13 mouse cellular contexts compared by ENCODE assay signal in genomic region chr4:140244835-140245234, GRCm38 (mm10). TPM values are rescaled to one million over a fixed set of nuclear protein-coding genes. Genes with fewer than 3 reads are reported as not detected.
DNase-seq lines count a peak whose midpoint lies in the region; ATAC-seq and TF ChIP-seq lines count a peak whose summit lies in the region.
"Had no signal": no experiment of that assay in that cellular context is flagged by ENCODE, and none has a peak within 500 bp of the region (broad histone marks: within the 10 kb centered on the region; RNA-seq: fewer than 3 reads in every experiment).

No protein-coding gene starts in this region.

- H3K4me2 ChIP-seq in forebrain, embryonic 13.5 days: peak overlapping the region; percentile 96
- peak overlapping the region; percentile 72 for H3K4me2 ChIP-seq in hindbrain, postnatal 0 days (ENCODE audit: low read depth, low read length)
- H3K4me2 ChIP-seq in neural tube, embryonic 15.5 days: peak overlapping the region; percentile 75
- H3K4me2 ChIP-seq: liver, embryonic 13.5 days had no signal

- WGBS in forebrain, embryonic 13.5 days: 4% methylated on average over 10 of the region's 10 CpGs
- WGBS in hindbrain, postnatal 0 days: 3% methylated on average over 10 of the region's 10 CpGs
- WGBS in neural tube, embryonic 15.5 days: under 1% methylated on average over 10 of the region's 10 CpGs
- WGBS in heart, adult 2 months: 1% methylated on average over 10 of the region's 10 CpGs

- no peak overlapping the region for H3K27ac ChIP-seq in left cerebral cortex, adult 2 months
- no peak overlapping the region for H3K27ac ChIP-seq in forebrain, embryonic 13.5 days
- H3K27ac ChIP-seq in hindbrain, postnatal 0 days: peak overlapping the region; percentile 36; the same call in 1 of the 2 replicates
- H3K27ac ChIP-seq in neural tube, embryonic 15.5 days (replicated peaks): no peak overlapping the region
- no peak overlapping the region for H3K27ac ChIP-seq in heart, adult 2 months
- H3K27ac ChIP-seq: embryonic facial prominence, embryonic 13.5 days; heart, embryonic 10.5 days; liver, embryonic 13.5 days; stomach, embryonic 15.5 days had no signal

- TF ChIP-seq EP300 in heart, adult 2 months (IDR thresholded peaks at IDR 0.05; ENCODE audit: insufficient read depth, low read depth, low read length): no peak

- H3K4me3 ChIP-seq in left cerebral cortex, adult 2 months: peak overlapping the region; percentile 60
- peak overlapping the region; percentile 62 for H3K4me3 ChIP-seq in forebrain, embryonic 13.5 days
- peak overlapping the region; percentile 74 for H3K4me3 ChIP-seq in hindbrain, postnatal 0 days (ENCODE audit: low read length)
- H3K4me3 ChIP-seq in neural tube, embryonic 15.5 days (replicated peaks): peak overlapping the region; percentile 66
- H3K4me3 ChIP-seq in heart, adult 2 months: no peak overlapping the region
- H3K4me3 ChIP-seq: embryonic facial prominence, embryonic 13.5 days; heart, embryonic 10.5 days; liver, embryonic 13.5 days had no signal

- no peaks in the 10 kb centered on the region for H3K9me3 ChIP-seq in forebrain, embryonic 13.5 days (replicated peaks)
- no peaks in the 10 kb centered on the region for H3K9me3 ChIP-seq in hindbrain, postnatal 0 days (ENCODE audit: low read length)
- no peaks in the 10 kb centered on the region for H3K9me3 ChIP-seq in neural tube, embryonic 15.5 days (replicated peaks)
- H3K9me3 ChIP-seq: embryonic facial prominence, embryonic 13.5 days; heart, embryonic 10.5 days; liver, embryonic 13.5 days; stomach, embryonic 15.5 days had no signal

- no peaks in the 10 kb centered on the region for H3K36me3 ChIP-seq in forebrain, embryonic 13.5 days (ENCODE audit: poor library complexity, severe bottlenecking)
- no peaks in the 10 kb centered on the region for H3K36me3 ChIP-seq in hindbrain, postnatal 0 days (ENCODE audit: insufficient read depth, low read length)
- H3K36me3 ChIP-seq in neural tube, embryonic 15.5 days: no peaks in the 10 kb centered on the region
- no peaks in the 10 kb centered on the region for H3K36me3 ChIP-seq in heart, adult 2 months (ENCODE audit: control insufficient read depth, insufficient read depth, low read length)
- H3K36me3 ChIP-seq: embryonic facial prominence, embryonic 13.5 days; heart, embryonic 10.5 days; liver, embryonic 13.5 days; stomach, embryonic 15.5 days had no signal

- ATAC-seq in forebrain, embryonic 13.5 days: no peak
- ATAC-seq in hindbrain, postnatal 0 days: no peak
- ATAC-seq in neural tube, embryonic 15.5 days (ENCODE audit: low FRiP score): no peak

- TF ChIP-seq POLR2A in heart, adult 2 months (IDR thresholded peaks at IDR 0.05; ENCODE audit: insufficient read depth, low read depth, low read length): no peak

- peaks cover 75% of the 10 kb centered on the region for H3K27me3 ChIP-seq in forebrain, embryonic 13.5 days
- no peaks in the 10 kb centered on the region; the same call in 1 of the 2 replicates for H3K27me3 ChIP-seq in hindbrain, postnatal 0 days (ENCODE audit: insufficient read depth, low read length)
- peaks cover 34% of the 10 kb centered on the region for H3K27me3 ChIP-seq in neural tube, embryonic 15.5 days (replicated peaks)
- H3K27me3 ChIP-seq in heart, adult 2 months (ENCODE audit: control insufficient read depth, insufficient read depth, low read length): peaks cover 17% of the 10 kb centered on the region

- H3K4me1 ChIP-seq in forebrain, embryonic 13.5 days: peaks cover 70% of the 10 kb centered on the region
- H3K4me1 ChIP-seq in hindbrain, postnatal 0 days (ENCODE audit: insufficient read depth, low read length): peaks cover 11% of the 10 kb centered on the region
- H3K4me1 ChIP-seq in neural tube, embryonic 15.5 days: peaks cover 63% of the 10 kb centered on the region
- no peaks in the 10 kb centered on the region for H3K4me1 ChIP-seq in heart, adult 2 months (ENCODE audit: control insufficient read depth, insufficient read depth, low read length)
- H3K4me1 ChIP-seq: liver, embryonic 13.5 days had no signal

- H3K79me2 ChIP-seq in heart, adult 2 months (replicated peaks; ENCODE audit: control insufficient read depth, insufficient read depth, low read length): no peaks in the 10 kb centered on the region

- DNase-seq in left cerebral cortex, adult 2 months (ENCODE audit: extremely low spot score in 1 of 2, low spot score in 2 of 2): no peak
- DNase-seq in left cerebral cortex, postnatal 10 days (ENCODE audit: extremely low spot score in 1 of 2, low spot score in 2 of 2): no peak
- DNase-seq in hindbrain, postnatal 0 days (ENCODE audit: low spot score): no peak
- DNase-seq in heart, adult 2 months: no peak
- DNase-seq in urinary bladder, postnatal 4 days (ENCODE audit: low spot score in 2 of 2): no peak
- no peak for DNase-seq in gastrocnemius, postnatal 36 days
- DNase-seq: liver, embryonic 13.5 days; lung, postnatal 4 days had no signal

- no peak for TF ChIP-seq CTCF in left cerebral cortex, adult 2 months (IDR thresholded peaks at IDR 0.05)
- no peak for TF ChIP-seq CTCF in hindbrain, postnatal 0 days (IDR thresholded peaks at IDR 0.05; ENCODE audit: low read depth)
- no peak for TF ChIP-seq CTCF in heart, adult 2 months (IDR thresholded peaks at IDR 0.05)

- intact Hi-C loops in left cerebral cortex, adult 2 months (cut with DNase I): loop anchor here (2.0 to 10.0 kb wide), 5 partner anchors 58 to 432 kb away; no protein-coding TSS in a partner anchor
- intact Hi-C loops in left cerebral cortex, postnatal 10 days (cut with DNase I): loop anchor here (5.0 to 10.0 kb wide), 7 partner anchors 98 to 430 kb away; no protein-coding TSS in a partner anchor
- intact Hi-C loops in heart, adult 2 months (cut with DNase I): loop anchor here (10.0 kb wide), 1 partner anchor 370 kb away; no protein-coding TSS in a partner anchor
- intact Hi-C loops in gastrocnemius, postnatal 36 days (cut with DNase I): no loop called here

- 0 out of 2 replicates have a peak overlapping the region, but pooled peaks have one; percentile 58 for H3K9ac ChIP-seq in forebrain, embryonic 13.5 days
- H3K9ac ChIP-seq in hindbrain, postnatal 0 days (replicated peaks; ENCODE audit: low read length): peak overlapping the region; percentile 83
- H3K9ac ChIP-seq in neural tube, embryonic 15.5 days (replicated peaks): peak overlapping the region; percentile 47; the same call in 1 of the 2 replicates
- H3K9ac ChIP-seq in heart, adult 2 months (ENCODE audit: low read depth, low read length): no peak overlapping the region
- H3K9ac ChIP-seq: embryonic facial prominence, embryonic 13.5 days; liver, embryonic 13.5 days; stomach, embryonic 15.5 days had no signal

RNA-seq across cellular contexts. Expression of gene Igsf21, which starts 1.7 kb away (rescaled TPM):
- total RNA-seq in left cerebral cortex, adult 2 months (2021): 10 to 100 TPM; 68.8 to 75.2 TPM
- 100 to 1,000 TPM; 147 to 158 TPM for total RNA-seq in left cerebral cortex, postnatal 10 days (2021)
- polyA plus RNA-seq in forebrain, embryonic 13.5 days (2015; fragmentation: Nextera tagmentation; extraction: Ambion mirVana): 28.6 and 29.4 TPM in 2 replicates
- total RNA-seq in hindbrain, postnatal 0 days (2014; rRNA removed): 175 and 176 TPM in 2 replicates
- polyA plus RNA-seq in hindbrain, postnatal 0 days (2015; fragmentation: Nextera tagmentation; extraction: Ambion mirVana): 125 and 127 TPM in 2 replicates
- 99.6 and 116 TPM in 2 replicates for polyA plus RNA-seq in neural tube, embryonic 15.5 days (2015; fragmentation: Nextera tagmentation; extraction: Ambion mirVana)
- under 1 TPM; 0.14 to 0.16 TPM for total RNA-seq in heart, adult 2 months (2021)
- 0.32 and 0.76 TPM in 2 replicates for polyA plus RNA-seq in heart, adult 2 months (2012; rRNA removed)
- total RNA-seq in gastrocnemius, postnatal 36 days (2021): under 1 TPM in 1 of 2 experiments, not detected in 1; 0.18 TPM

Comparison
In these comparisons a context has a peak if more than half of its experiments do, and no peak if none do; other contexts are left out.
1. RNA of gene Igsf21, which starts 1.7 kb away (total RNA-seq): 175 to 176 TPM in hindbrain, postnatal 0 days, 147 to 158 TPM in left cerebral cortex, postnatal 10 days and 68.8 to 75.2 TPM in left cerebral cortex, adult 2 months; 0.18 TPM in gastrocnemius, postnatal 36 days and 0.14 to 0.16 TPM in heart, adult 2 months; every median in the first group is over 10 times any median in the second.
2. Peak in every context shown above with its lines, with median percentiles within 50 percentile points of each other: H3K4me2 ChIP-seq.